Mouse (Mus musculus) G1E (cell line): Measurements from ENCODE around the gene Ttc30a2.
"Not testable (repeated sequence)": the region's sequence is repeated elsewhere in the genome, so short reads cannot be mapped to it uniquely, and the experiment has no call there.

Experiments
- CTCF ChIP-seq: IDR thresholded peaks from 2 replicates; pipeline ENCODE4 v1.5.1; 2012; ENCODE audit warnings: low read depth, low read length, inconsistent platforms, mixed read lengths
- TAL1 ChIP-seq: conservative IDR thresholded peaks from 2 replicates; pipeline ENCODE4 v1.6.1; 2012; ENCODE audit warnings: low read depth, low read length, inconsistent platforms, mixed read lengths

GRCm38 (mm10) chr2:75981440-75982081 is 3.6 kb upstream of the Ttc30a2 start, which contains the start of gene Ttc30a1:
- not testable (repeated sequence) for TF ChIP-seq TAL1, CTCF
